Mouse (Mus musculus): Measurements from ENCODE around the gene Ahnak. TPM values are rescaled to one million over a fixed set of nuclear protein-coding genes. Genes with fewer than 3 reads are reported as not detected.

Gene Ahnak
- total and polyA plus RNA-seq, 3 experiments: 1.2 to 2.2 TPM; not detected in 1

DNA sequence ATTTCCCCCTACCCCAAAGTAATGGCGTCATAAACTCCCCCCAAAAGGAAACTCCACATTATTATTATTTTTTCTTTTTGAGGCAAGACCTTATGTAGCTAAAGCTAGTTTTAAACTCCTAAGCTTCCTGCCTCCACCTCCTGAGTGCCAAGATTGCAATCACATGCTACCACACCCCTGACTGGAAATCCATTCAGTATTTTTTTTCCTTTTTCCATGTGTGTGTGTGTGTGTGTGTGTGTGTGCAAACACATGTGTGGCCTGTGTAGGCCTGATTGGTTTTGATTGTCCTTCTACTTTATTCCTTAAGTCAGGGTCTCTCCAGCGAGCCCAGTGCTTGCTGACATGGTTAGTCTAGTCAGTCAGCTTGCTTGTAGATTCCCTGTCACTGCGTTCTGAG, 45.4 kb downstream of the Ahnak start:
- Histone ChIP-seq H3K79me2 (ENCODE audit: control insufficient read depth, insufficient read depth, low read length, poor library complexity) (no peaks in the 10 kb centered on the region), H3K27ac (ENCODE audit: control insufficient read depth, low read depth, low read length) (no peak overlapping the region), H3K27me3 (ENCODE audit: control insufficient read depth in 1 of 2, insufficient read depth in 2 of 2, low read length in 2 of 2) (no peaks in the 10 kb centered on the region), H3K9me3 (replicated peaks; ENCODE audit: insufficient read depth, low read length) (no peaks in the 10 kb centered on the region), H3K4me3 (ENCODE audit: control insufficient read depth in 1 of 2, insufficient read depth in 1 of 2, low read depth in 2 of 2, low read length in 2 of 2) (no peak overlapping the region), H3K4me1 (ENCODE audit: control insufficient read depth in 1 of 2, insufficient read depth in 2 of 2, low read length in 2 of 2) (peaks cover 13 to 26% of the 10 kb centered on the region in 2 experiments), H3K36me3 (ENCODE audit: control insufficient read depth in 1 of 2, insufficient read depth in 2 of 2, low read length in 2 of 2) (peaks cover 0 to 18% of the 10 kb centered on the region in 2 experiments; a peak in 2 of 4 replicates), H3K9ac (ENCODE audit: control insufficient read depth, low read depth, low read length, poor library complexity, severe bottlenecking) (no peak overlapping the region)
- no peak for DNase-seq (ENCODE audit: low read depth, low spot score)
- TF ChIP-seq NRF1 (IDR thresholded peaks at IDR 0.05; ENCODE audit: insufficient read depth, low read depth, low read length, poor library complexity, severe bottlenecking) (no peak), ELF1 (IDR thresholded peaks at IDR 0.05; ENCODE audit: low read depth, low read length) (no peak), ZMIZ1 (IDR thresholded peaks at IDR 0.05; ENCODE audit: low read depth, low read length) (no peak), SMC3 (IDR thresholded peaks at IDR 0.05; ENCODE audit: low read depth, low read length) (no peak), BHLHE40 (IDR thresholded peaks at IDR 0.05; ENCODE audit: borderline replicate concordance, low read depth, low read length) (no peak), E2F4 (IDR thresholded peaks at IDR 0.05; ENCODE audit: borderline replicate concordance, low read depth, low read length) (no peak), USF2 (IDR thresholded peaks at IDR 0.05; ENCODE audit: borderline replicate concordance in 1 of 2, insufficient read depth in 1 of 2, low read depth in 1 of 2, low read length in 2 of 2) (no peak), POLR2AphosphoS2 (IDR thresholded peaks at IDR 0.05; ENCODE audit: low read length) (no peak)

GRCm38 (mm10) chr19:9035101-9035500, 46.0 kb downstream of the Ahnak start:
- DNase-seq (ENCODE audit: low read depth, low spot score): no peak
- no peak for TF ChIP-seq RCOR1 (IDR thresholded peaks at IDR 0.05; ENCODE audit: low read depth, low read length)
- no peak for TF ChIP-seq MAX (IDR thresholded peaks at IDR 0.05; ENCODE audit: low read length)
- no peak for TF ChIP-seq MYC (IDR thresholded peaks at IDR 0.05; ENCODE audit: low read depth, low read length)
- no peak for TF ChIP-seq MXI1 (IDR thresholded peaks at IDR 0.05; ENCODE audit: low read depth, low read length)
- TF ChIP-seq ELF1 (IDR thresholded peaks at IDR 0.05; ENCODE audit: low read depth, low read length): no peak
- TF ChIP-seq USF1 (IDR thresholded peaks at IDR 0.05; ENCODE audit: low read depth, low read length): no peak
- no peak for TF ChIP-seq RAD21 (IDR thresholded peaks at IDR 0.05; ENCODE audit: low read depth, low read length)
- TF ChIP-seq GATA1 (IDR thresholded peaks at IDR 0.05; ENCODE audit: low read depth, low read length): no peak
- TF ChIP-seq GABPA (IDR thresholded peaks at IDR 0.05; ENCODE audit: low read depth, low read length): no peak
- no peak for TF ChIP-seq POLR2AphosphoS5 (IDR thresholded peaks at IDR 0.05; ENCODE audit: borderline replicate concordance, low read depth, low read length)
- TF ChIP-seq TCF12 (IDR thresholded peaks at IDR 0.05; ENCODE audit: low read depth, low read length): no peak
- TF ChIP-seq ZKSCAN1 (IDR thresholded peaks at IDR 0.05; ENCODE audit: low read depth, low read length): no peak
- TF ChIP-seq NRF1 (IDR thresholded peaks at IDR 0.05; ENCODE audit: insufficient read depth, low read depth, low read length, poor library complexity, severe bottlenecking): no peak
- peaks cover 14 to 30% of the 10 kb centered on the region in 2 experiments for H3K4me1 ChIP-seq (ENCODE audit: control insufficient read depth in 1 of 2, insufficient read depth in 2 of 2, low read length in 2 of 2)
- no peak overlapping the region for H3K27ac ChIP-seq (ENCODE audit: control insufficient read depth, low read depth, low read length)
- no peaks in the 10 kb centered on the region for H3K27me3 ChIP-seq (ENCODE audit: control insufficient read depth in 1 of 2, insufficient read depth in 2 of 2, low read length in 2 of 2)
- peaks cover 0 to 20% of the 10 kb centered on the region in 2 experiments; a peak in 2 of 4 replicates for H3K36me3 ChIP-seq (ENCODE audit: control insufficient read depth in 1 of 2, insufficient read depth in 2 of 2, low read length in 2 of 2)
- no peak overlapping the region for H3K9ac ChIP-seq (ENCODE audit: control insufficient read depth, low read depth, low read length, poor library complexity, severe bottlenecking)
- H3K9me3 ChIP-seq (replicated peaks; ENCODE audit: insufficient read depth, low read length): no peaks in the 10 kb centered on the region
- no peak overlapping the region for H3K4me3 ChIP-seq (ENCODE audit: control insufficient read depth in 1 of 2, insufficient read depth in 1 of 2, low read depth in 2 of 2, low read length in 2 of 2)
- no peaks in the 10 kb centered on the region for H3K79me2 ChIP-seq (ENCODE audit: control insufficient read depth, insufficient read depth, low read length, poor library complexity)

All from MEL (cell line).